ENCODE assay signal across 8 mouse cellular contexts in the genomic region with DNA sequence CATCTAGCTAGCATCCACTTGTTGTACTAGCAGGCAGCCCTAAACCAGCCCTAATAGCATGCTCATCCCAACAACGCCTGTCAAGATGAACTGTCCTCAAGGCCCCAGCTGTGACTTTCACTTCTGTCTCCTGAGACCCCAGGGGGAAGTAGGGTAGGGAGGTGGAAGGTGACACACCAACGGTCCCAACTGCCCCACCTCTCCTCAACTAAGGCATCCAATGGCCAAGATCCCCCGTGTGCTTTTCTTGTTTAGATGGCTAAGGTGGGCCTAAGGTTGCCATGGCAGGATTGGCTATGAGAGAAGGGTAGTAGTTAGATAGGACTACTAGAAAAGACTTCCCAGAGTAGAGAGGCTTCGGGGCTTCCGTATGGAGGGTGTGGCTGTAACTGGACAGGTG. TPM values are rescaled to one million over a fixed set of nuclear protein-coding genes. Genes with fewer than 3 reads are reported as not detected.
DNase-seq lines count a peak whose midpoint lies in the region; ATAC-seq and TF ChIP-seq lines count a peak whose summit lies in the region.

No protein-coding gene starts in this region.

- DNase-seq in heart, adult 11 months = peak; percentile 94
- DNase-seq in heart, postnatal 14 days = no peak
- no peak for DNase-seq in thymus, adult 2 months
- no peak for DNase-seq in thymus, postnatal 14 days
- no peak for DNase-seq in adrenal gland, adult 18-20 months (ENCODE audit: low spot score in 2 of 2)
- DNase-seq in cerebellum, postnatal 10 days = no peak
- DNase-seq in forebrain, embryonic 11.5 days (ENCODE audit: low spot score) = no peak

- H3K4me3 ChIP-seq in thymus, adult 2 months (ENCODE audit: control insufficient read depth, insufficient read depth, low read length) = no peak overlapping the region
- H3K4me3 ChIP-seq in macrophage (ENCODE audit: inconsistent target) = no peak overlapping the region
- H3K4me3 ChIP-seq in forebrain, embryonic 11.5 days (ENCODE audit: low read depth, low read length) = no peak overlapping the region

- no peak for TF ChIP-seq POLR2A in thymus, adult 2 months (IDR thresholded peaks at IDR 0.05; ENCODE audit: control insufficient read depth, extremely low read depth, insufficient read depth, low read length, poor library complexity)

- H3K4me1 ChIP-seq in thymus, adult 2 months (replicated peaks; ENCODE audit: control insufficient read depth, insufficient read depth, low read length) = peaks cover 78% of the 10 kb centered on the region
- H3K4me1 ChIP-seq in forebrain, embryonic 11.5 days (replicated peaks; ENCODE audit: control insufficient read depth, insufficient read depth, low read length) = peaks cover 59% of the 10 kb centered on the region

- intact Hi-C loops in heart, postnatal 14 days (cut with DNase I) = no loop called here

- H3K9ac ChIP-seq in forebrain, embryonic 11.5 days (ENCODE audit: low read length) = no peak overlapping the region

- ATAC-seq in forebrain, embryonic 11.5 days (replicated peaks; ENCODE audit: low FRiP score) = no peak

- no peaks in the 10 kb centered on the region for H3K36me3 ChIP-seq in thymus, adult 2 months (ENCODE audit: control insufficient read depth, insufficient read depth, low read length)
- H3K36me3 ChIP-seq in macrophage (ENCODE audit: inconsistent target) = no peaks in the 10 kb centered on the region
- H3K36me3 ChIP-seq in forebrain, embryonic 11.5 days (ENCODE audit: control insufficient read depth, insufficient read depth, low read length) = no peaks in the 10 kb centered on the region

- H3K4me2 ChIP-seq in forebrain, embryonic 11.5 days (ENCODE audit: low read depth, low read length, severe bottlenecking) = no peak overlapping the region

- H3K9me3 ChIP-seq in forebrain, embryonic 11.5 days (ENCODE audit: control insufficient read depth, low read length) = no peaks in the 10 kb centered on the region

- 57% methylated on average over 5 of the region's 5 CpGs for WGBS in thymus, adult 2 months
- WGBS in macrophage (ENCODE audit: missing documents) = 31% methylated on average over 3 of the region's 5 CpGs
- WGBS in forebrain, embryonic 11.5 days = 86% methylated on average over 5 of the region's 5 CpGs

- no peaks in the 10 kb centered on the region for H3K27me3 ChIP-seq in thymus, adult 2 months (ENCODE audit: control insufficient read depth, insufficient read depth, low read length)
- no peaks in the 10 kb centered on the region for H3K27me3 ChIP-seq in forebrain, embryonic 11.5 days (ENCODE audit: control insufficient read depth, insufficient read depth, low read length)

- no peak for TF ChIP-seq CTCF in thymus, adult 2 months (IDR thresholded peaks at IDR 0.05; ENCODE audit: borderline replicate concordance, control insufficient read depth, extremely low read depth, insufficient read depth, low read length, poor library complexity)

- peak overlapping the region; percentile 12; the same call in 1 of the 2 replicates for H3K27ac ChIP-seq in thymus, adult 2 months (ENCODE audit: control insufficient read depth, insufficient read depth, low read length)
- H3K27ac ChIP-seq in macrophage = peak overlapping the region; percentile 47; the same call in 1 of the 2 replicates
- no peak overlapping the region for H3K27ac ChIP-seq in forebrain, embryonic 11.5 days (ENCODE audit: low read depth, low read length)

- H3K79me2 ChIP-seq in macrophage (ENCODE audit: inconsistent target) = peaks cover 100% of the 10 kb centered on the region

RNA-seq across cellular contexts. Expression of gene Mef2d, which starts 6.2 kb away (rescaled TPM):
- 100 to 1,000 TPM; 128 to 130 TPM for total RNA-seq in heart, postnatal 14 days (2021)
- polyA plus RNA-seq in thymus, adult 2 months (2012; rRNA removed) = 343 and 377 TPM in 2 replicates
- total RNA-seq in macrophage (2018; cell fraction: chromatin; rRNA removed) = 100 to 1,000 TPM in 17 of 26 experiments, 10 to 100 TPM in 9; 29.4 to 174 (median 111) TPM
- 10 to 100 TPM; 29.8 to 74.5 (median 47.8) TPM for total RNA-seq in macrophage (2018; cell fraction: cytosol; rRNA removed)
- 100 to 1,000 TPM in 10 of 26 experiments, 10 to 100 TPM in 16; 36.8 to 163 (median 85.6) TPM for total RNA-seq in macrophage (2018; cell fraction: nucleus; rRNA removed)
- 37.8 to 68.1 TPM (median 46.3 TPM) in 3 replicates for polyA plus RNA-seq in macrophage (2018)
- 10 to 100 TPM; 83.3 to 90.7 TPM for total RNA-seq in adrenal gland, adult 18-20 months (2021)
- 17.3 and 19.7 TPM in 2 replicates for polyA plus RNA-seq in forebrain, embryonic 11.5 days (2014; fragmentation: Nextera tagmentation; extraction: Ambion mirVana)
